Mouse (Mus musculus) kidney, postnatal 36 days (tissue): Measurements from ENCODE around the gene Eif4enif1.
A peak's percentile ranks its signal among the peaks of the same experiment; 100 is the strongest.

Experiments used
- DNase-seq, 2 experiments: peaks; one replicate each; pipeline ENCODE4 v3.0.0; 2021 to 2022; ENCODE audit warnings: mixed read lengths in 2 of 2

Gene Eif4enif1

GRCm38 (mm10) chr11:3278351-3278750 lies 76.2 kb downstream of the Eif4enif1 start:
- no peak for DNase-seq

- DNase-seq: no peak
These were observed 77.5 kb downstream of the Eif4enif1 start for GRCm38 (mm10) chr11:3279729-3280128.

- DNase-seq: no peak
These were observed 80.7 kb downstream of the Eif4enif1 start for GRCm38 (mm10) chr11:3282887-3283286.

GRCm38 (mm10) chr11:3283645-3284044 lies 81.5 kb downstream of the Eif4enif1 start:
- DNase-seq: no peak

GRCm38 (mm10) chr11:3285940-3286339 lies 83.7 kb downstream of the Eif4enif1 start:
- DNase-seq: no peak

GRCm38 (mm10) chr11:3287131-3287530 lies 84.9 kb downstream of the Eif4enif1 start:
- DNase-seq: no peak

GRCm38 (mm10) chr11:3287921-3288320 lies 85.7 kb downstream of the Eif4enif1 start:
- peak; percentile 44 to 60 for DNase-seq

- peak; percentile 59 to 74 for DNase-seq
These were observed 86.5 kb downstream of the Eif4enif1 start, which contains the start of gene Patz1 for GRCm38 (mm10) chr11:3288521-3289301. Gene Patz1 (plus strand): TSS chr11:3288874.

GRCm38 (mm10) chr11:3289302-3289802 lies 87.2 kb downstream of the Eif4enif1 start:
- peak; percentile 83 to 89 for DNase-seq

- peak; percentile 85 to 88 for DNase-seq
These were observed 87.8 kb downstream of the Eif4enif1 start for GRCm38 (mm10) chr11:3289803-3290639.

- peak; percentile 20 to 65 for DNase-seq
These were observed 88.6 kb downstream of the Eif4enif1 start for GRCm38 (mm10) chr11:3290640-3291310.

GRCm38 (mm10) chr11:3291311-3292061 lies 89.3 kb downstream of the Eif4enif1 start:
- peak in 1 of 2 experiments; percentile 28 for DNase-seq

- peak; percentile 56 to 67 for DNase-seq
These were observed 89.8 kb downstream of the Eif4enif1 start for GRCm38 (mm10) chr11:3292062-3292421.

- DNase-seq: peak; percentile 67 to 68
These were observed 90.6 kb downstream of the Eif4enif1 start for GRCm38 (mm10) chr11:3292711-3293249.

GRCm38 (mm10) chr11:3293361-3293760 lies 91.2 kb downstream of the Eif4enif1 start:
- DNase-seq: no peak
